ENCODE assay signal across 9 mouse cellular contexts in the genomic region with DNA sequence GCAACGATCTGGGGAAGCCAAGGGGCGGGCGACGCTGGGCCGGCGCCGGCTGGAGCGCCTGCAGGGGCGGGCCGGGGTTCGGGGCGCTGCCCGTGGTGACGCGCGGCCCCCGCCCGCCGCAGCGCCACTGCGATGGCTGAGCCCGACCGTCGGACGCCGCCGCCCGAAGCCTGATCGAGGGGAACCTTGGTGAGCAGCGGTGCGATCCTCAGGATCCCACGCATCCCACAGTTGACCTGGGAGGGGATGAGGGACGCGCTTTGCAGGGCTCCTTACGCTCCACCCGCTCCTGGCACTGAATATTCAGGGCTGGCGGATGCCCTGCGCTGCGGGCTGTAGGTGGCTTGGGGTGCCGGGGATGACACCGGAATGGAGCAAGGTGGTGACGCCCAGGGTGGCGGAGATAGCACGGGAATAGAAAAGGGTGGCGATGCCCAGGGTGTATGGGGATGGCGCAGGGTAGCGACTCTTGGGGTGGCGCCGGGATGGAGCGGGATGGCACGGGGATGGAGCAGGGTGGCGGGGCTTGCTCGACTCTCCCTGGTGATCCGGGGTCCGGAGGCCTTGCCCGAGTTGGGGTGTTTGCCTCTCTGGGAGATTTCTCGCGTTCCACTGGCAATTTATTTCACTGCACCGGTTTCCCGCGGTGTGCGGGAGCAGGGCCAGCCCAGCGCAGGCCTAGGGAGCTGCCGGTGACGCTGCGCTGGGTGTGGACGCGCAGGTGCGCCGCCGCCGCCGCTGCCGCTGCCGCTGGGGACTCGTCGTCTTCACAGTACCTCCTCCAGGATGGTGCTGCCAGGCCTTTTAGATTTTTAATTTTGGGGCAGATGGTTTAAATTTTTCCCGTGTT. TPM values are rescaled to one million over a fixed set of nuclear protein-coding genes. Genes with fewer than 3 reads are reported as not detected.
DNase-seq lines count a peak whose midpoint lies in the region; ATAC-seq and TF ChIP-seq lines count a peak whose summit lies in the region.
"Had no signal": no experiment of that assay in that cellular context is flagged by ENCODE, and none has a peak within 500 bp of the region (broad histone marks: within the 10 kb centered on the region; RNA-seq: fewer than 3 reads in every experiment).

A gene (plus strand): TSS at position 119 of the 850 bp plus-strand sequence.

- no peaks in the 10 kb centered on the region for H3K4me1 ChIP-seq in midbrain, embryonic 14.5 days (ENCODE audit: control insufficient read depth, insufficient read depth, low read length)
- no peaks in the 10 kb centered on the region for H3K4me1 ChIP-seq in lung, adult 2 months (ENCODE audit: control insufficient read depth, insufficient read depth, low read length)

- WGBS in midbrain, embryonic 14.5 days = under 1% methylated on average over 78 of the region's 78 CpGs
- WGBS in lung, adult 2 months = 1% methylated on average over 75 of the region's 78 CpGs

- H3K4me3 ChIP-seq in midbrain, embryonic 14.5 days (replicated peaks; ENCODE audit: low read depth, low read length) = peak within 1 kb of the TSS; percentile 53
- H3K4me3 ChIP-seq in lung, adult 2 months (replicated peaks; ENCODE audit: extremely low read depth, low read depth, low read length) = no peak within 1 kb of the TSS

- peak within 1 kb of the TSS; percentile 77 for H3K4me2 ChIP-seq in midbrain, embryonic 14.5 days (ENCODE audit: low read length)

- H3K27ac ChIP-seq in midbrain, embryonic 14.5 days (replicated peaks; ENCODE audit: low read depth, low read length) = peak within 1 kb of the TSS; percentile 32; the same call in 1 of the 2 replicates

- no peak for TF ChIP-seq CTCF in lung, adult 2 months (IDR thresholded peaks at IDR 0.05; ENCODE audit: insufficient read depth, low read length)

- H3K9ac ChIP-seq in midbrain, embryonic 14.5 days (replicated peaks; ENCODE audit: low read length) = peak within 1 kb of the TSS; percentile 50

- H3K36me3 ChIP-seq in midbrain, embryonic 14.5 days (ENCODE audit: control insufficient read depth, insufficient read depth, low read length) = no peaks in the 10 kb centered on the region

- peaks cover 37% of the 10 kb centered on the region for H3K27me3 ChIP-seq in midbrain, embryonic 14.5 days (ENCODE audit: control insufficient read depth, insufficient read depth, low read length)

- peak; percentile 46; the same call in 1 of the 2 replicates for ATAC-seq in midbrain, embryonic 14.5 days (ENCODE audit: low FRiP score, low TSS enrichment)

- DNase-seq in left cerebral cortex, adult 18-20 months (ENCODE audit: low spot score in 2 of 2) = peak; percentile 63 to 75
- no peak for DNase-seq in left cerebral cortex, adult 11 months (ENCODE audit: low spot score)
- peak; percentile 80 for DNase-seq in cerebellum, adult 9-11 months
- DNase-seq in frontal cortex, postnatal 14 days (ENCODE audit: low spot score in 2 of 2) = peak; percentile 48 to 53
- peak in 1 of 2 experiments; percentile 59 for DNase-seq in layer of hippocampus, postnatal 14 days (ENCODE audit: low spot score in 2 of 2)
- peak; percentile 68 for DNase-seq in midbrain, embryonic 14.5 days
- no peak for DNase-seq in spleen, postnatal 14 days (ENCODE audit: low spot score in 2 of 2)
- DNase-seq in lung, adult 2 months = no peak

- TF ChIP-seq POLR2A in lung, adult 2 months (IDR thresholded peaks at IDR 0.05; ENCODE audit: borderline replicate concordance, extremely low read depth, low read depth, low read length) = no peak

- H3K9me3 ChIP-seq in midbrain, embryonic 14.5 days (ENCODE audit: control insufficient read depth, low read length) = no peaks in the 10 kb centered on the region

RNA-seq across cellular contexts. Expression of the gene that starts here (rescaled TPM):
- total RNA-seq in left cerebral cortex, adult 18-20 months (2021) = 10 to 100 TPM; 45.8 to 52.1 TPM
- total RNA-seq in layer of hippocampus, postnatal 14 days (2021) = 10 to 100 TPM; 54.3 to 55.0 TPM
- polyA plus RNA-seq in midbrain, embryonic 14.5 days (2014; fragmentation: Nextera tagmentation; extraction: Ambion mirVana) = 5.4 and 6.1 TPM in 2 replicates
- 0.06 TPM in 1 of 2 replicates, not detected in the other for polyA plus RNA-seq in lung, adult 2 months (2012; rRNA removed)
- total RNA-seq: liver, adult 2 months had no signal

Comparison
In these comparisons a context has a peak if more than half of its experiments do, and no peak if none do; other contexts are left out.
1. DNase-seq: peak in left cerebral cortex, adult 18-20 months (2 of 2), cerebellum, adult 9-11 months (single experiment), frontal cortex, postnatal 14 days (2 of 2) and midbrain, embryonic 14.5 days (single experiment); none in left cerebral cortex, adult 11 months (single experiment), spleen, postnatal 14 days (0 of 2) and lung, adult 2 months (single experiment).